Mouse (Mus musculus): ENCODE data around the gene Tenm2. TPM values are rescaled to one million over a fixed set of nuclear protein-coding genes. Genes with fewer than 3 reads are reported as not detected.
A peak's percentile ranks its signal among the peaks of the same experiment; 100 is the strongest.

The Tenm2 gene
- polyA plus RNA-seq, 1 experiment from 2014 or later = 0.28 TPM

DNA sequence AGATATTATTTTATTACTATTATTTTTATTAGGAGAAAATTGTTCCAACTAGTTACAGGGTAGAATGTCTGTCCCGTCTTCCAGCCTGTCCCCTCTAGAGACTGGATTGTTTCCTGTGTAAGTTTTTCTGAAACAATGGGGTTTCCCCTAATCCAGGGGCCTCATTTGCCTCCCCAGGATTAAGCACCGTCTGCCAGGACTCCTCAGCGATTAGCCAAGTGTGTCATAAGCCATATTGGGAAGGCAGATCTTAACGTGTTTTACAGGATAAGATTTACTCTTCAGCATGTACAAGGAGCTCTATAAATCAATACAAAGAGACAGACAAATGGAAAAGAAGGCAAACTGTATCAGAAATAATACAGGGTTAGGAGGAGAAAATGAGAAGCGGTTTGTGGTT, 1082.3 kb downstream of the Tenm2 start:
- no peak overlapping the region for H3K4me2 ChIP-seq
- H3K27me3 ChIP-seq (ENCODE audit: insufficient read depth, low read length) = no peaks in the 10 kb centered on the region
- WGBS = 50% methylated on average over 5 of the region's 5 CpGs
- no peaks in the 10 kb centered on the region for H3K9me3 ChIP-seq (ENCODE audit: low read depth, low read length)
- DNase-seq (no peak), ATAC-seq (ENCODE audit: insufficient read depth) (no peak)
- H3K9ac ChIP-seq = no peak overlapping the region
- TF ChIP-seq CTCF (IDR thresholded peaks at IDR 0.05; ENCODE audit: low read depth) = no peak
- no peak overlapping the region for H3K27ac ChIP-seq (ENCODE audit: low read depth)
- no peaks in the 10 kb centered on the region for H3K36me3 ChIP-seq (ENCODE audit: insufficient read depth)
- no peak overlapping the region for H3K4me3 ChIP-seq (ENCODE audit: low read depth, low read length)
- no peaks in the 10 kb centered on the region for H3K4me1 ChIP-seq (ENCODE audit: insufficient read depth)

DNA sequence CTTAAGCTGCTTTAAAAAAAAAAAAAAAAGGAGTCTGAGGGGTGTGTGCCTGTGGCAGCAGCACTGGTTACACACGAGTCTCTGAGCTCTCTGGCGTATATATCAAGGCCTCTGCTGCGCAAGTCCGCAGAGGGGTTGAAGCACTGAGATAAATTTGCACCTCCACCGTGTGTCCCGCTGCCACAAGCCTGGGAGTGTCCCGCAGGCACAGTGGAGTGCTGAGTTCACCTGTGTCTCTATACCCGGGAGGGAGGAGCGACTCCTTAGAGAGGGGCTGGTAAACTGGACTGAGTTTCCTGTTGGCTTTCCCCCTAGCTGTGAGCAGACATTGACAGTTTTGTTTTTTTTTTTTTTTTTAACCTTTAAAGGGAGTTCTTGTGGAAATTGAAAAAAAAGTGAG, 1082.8 kb downstream of the Tenm2 start:
- ATAC-seq (ENCODE audit: insufficient read depth) (no peak), DNase-seq (no peak)
- 15% methylated on average over 9 of the region's 9 CpGs for WGBS

DNA sequence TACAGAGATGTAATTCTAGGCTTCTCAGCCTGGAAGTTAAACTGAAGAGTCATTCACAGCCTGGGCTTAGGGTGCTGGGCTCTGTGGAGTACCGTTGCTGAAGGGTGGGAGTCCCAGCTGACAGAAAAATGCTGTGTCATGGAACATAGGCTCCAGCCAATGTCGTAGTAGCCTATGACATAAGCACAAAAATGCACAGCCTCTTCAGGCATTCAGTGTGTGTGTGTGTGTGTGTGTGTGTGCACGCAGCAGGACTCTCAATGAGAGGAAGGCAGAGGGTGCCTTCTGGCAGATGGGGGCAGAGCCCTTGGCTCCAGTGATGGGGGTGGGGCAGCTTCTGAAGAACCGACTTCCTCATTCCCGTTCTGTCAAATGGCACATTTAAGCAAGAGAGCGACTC, 1083.5 kb downstream of the Tenm2 start:
- H3K9ac ChIP-seq = no peak overlapping the region
- ATAC-seq (ENCODE audit: insufficient read depth) = peak; percentile 60

More for the DNA sequence above, 1082.8 kb downstream of the Tenm2 start:
- Histone ChIP-seq H3K4me3 (ENCODE audit: low read depth, low read length) (no peak overlapping the region), H3K27me3 (ENCODE audit: insufficient read depth, low read length) (no peaks in the 10 kb centered on the region), H3K9ac (no peak overlapping the region), H3K9me3 (ENCODE audit: low read depth, low read length) (no peaks in the 10 kb centered on the region), H3K36me3 (ENCODE audit: insufficient read depth) (no peaks in the 10 kb centered on the region), H3K4me1 (ENCODE audit: insufficient read depth) (no peaks in the 10 kb centered on the region), H3K4me2 (no peak overlapping the region), H3K27ac (ENCODE audit: low read depth) (no peak overlapping the region)
- TF ChIP-seq CTCF (IDR thresholded peaks at IDR 0.05; ENCODE audit: low read depth) = no peak

DNA sequence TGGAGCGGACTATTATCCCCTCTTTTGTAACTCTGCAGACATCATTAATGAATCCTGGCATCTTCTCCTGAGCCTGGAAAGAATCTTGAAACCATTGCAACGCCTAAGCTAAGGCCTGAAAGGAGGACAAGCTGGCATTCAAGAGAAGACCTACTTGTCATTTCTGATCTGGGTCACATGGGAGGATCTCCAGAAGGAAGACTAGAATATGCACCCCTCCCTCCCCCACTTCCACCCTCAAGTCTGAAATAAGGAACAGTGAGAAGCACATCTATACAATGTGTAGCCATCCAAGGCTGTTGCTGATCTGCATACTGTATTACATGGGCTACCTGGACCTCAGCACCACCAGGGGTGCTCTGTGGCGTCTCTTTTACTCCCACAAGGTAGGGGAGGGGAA, 1086.7 kb downstream of the Tenm2 start:
- ATAC-seq (ENCODE audit: insufficient read depth) (no peak), DNase-seq (no peak)
- TF ChIP-seq CTCF (IDR thresholded peaks at IDR 0.05; ENCODE audit: low read depth) = no peak
- H3K4me3 ChIP-seq (ENCODE audit: low read depth, low read length) = no peak overlapping the region
- no peaks in the 10 kb centered on the region for H3K27me3 ChIP-seq (ENCODE audit: insufficient read depth, low read length)
- WGBS = 70% methylated on average over 3 of the region's 3 CpGs
- no peak overlapping the region for H3K9ac ChIP-seq
- H3K4me1 ChIP-seq (ENCODE audit: insufficient read depth) = no peaks in the 10 kb centered on the region
- no peak overlapping the region for H3K27ac ChIP-seq (ENCODE audit: low read depth)
- no peaks in the 10 kb centered on the region for H3K36me3 ChIP-seq (ENCODE audit: insufficient read depth)
- no peaks in the 10 kb centered on the region for H3K9me3 ChIP-seq (ENCODE audit: low read depth, low read length)
- H3K4me2 ChIP-seq = no peak overlapping the region

More for the DNA sequence above, 1083.5 kb downstream of the Tenm2 start:
- H3K36me3 ChIP-seq (ENCODE audit: insufficient read depth) = no peaks in the 10 kb centered on the region
- no peaks in the 10 kb centered on the region for H3K27me3 ChIP-seq (ENCODE audit: insufficient read depth, low read length)
- H3K4me3 ChIP-seq (ENCODE audit: low read depth, low read length) = no peak overlapping the region
- no peaks in the 10 kb centered on the region for H3K4me1 ChIP-seq (ENCODE audit: insufficient read depth)
- no peak overlapping the region for H3K4me2 ChIP-seq
- WGBS = 9% methylated on average over 6 of the region's 6 CpGs
- no peak for TF ChIP-seq CTCF (IDR thresholded peaks at IDR 0.05; ENCODE audit: low read depth)
- no peaks in the 10 kb centered on the region for H3K9me3 ChIP-seq (ENCODE audit: low read depth, low read length)
- peak; percentile 44 for DNase-seq
- no peak overlapping the region for H3K27ac ChIP-seq (ENCODE audit: low read depth)

DNA sequence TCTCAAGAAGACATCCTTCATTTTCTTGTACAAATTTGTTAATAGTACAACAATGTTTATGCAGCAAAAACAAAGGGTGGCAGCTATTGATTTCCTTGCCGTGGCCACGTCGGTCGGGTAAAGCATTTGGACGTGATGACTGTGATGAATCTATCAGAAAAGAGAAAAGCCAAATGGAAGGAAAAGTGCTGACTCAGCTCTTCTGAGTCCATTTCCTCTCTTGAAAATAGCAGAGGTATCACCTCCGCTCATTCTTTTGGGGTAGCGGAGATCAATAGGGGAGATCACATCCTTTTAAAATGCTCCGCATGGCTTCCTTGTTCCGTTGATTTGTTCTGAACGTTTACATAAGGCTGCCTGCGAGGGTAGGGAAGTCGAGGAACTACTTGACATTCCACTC, 1090.7 kb downstream of the Tenm2 start:
- WGBS = 47% methylated on average over 12 of the region's 12 CpGs
- H3K27me3 ChIP-seq (ENCODE audit: insufficient read depth, low read length) = no peaks in the 10 kb centered on the region
- no peak for DNase-seq

DNA sequence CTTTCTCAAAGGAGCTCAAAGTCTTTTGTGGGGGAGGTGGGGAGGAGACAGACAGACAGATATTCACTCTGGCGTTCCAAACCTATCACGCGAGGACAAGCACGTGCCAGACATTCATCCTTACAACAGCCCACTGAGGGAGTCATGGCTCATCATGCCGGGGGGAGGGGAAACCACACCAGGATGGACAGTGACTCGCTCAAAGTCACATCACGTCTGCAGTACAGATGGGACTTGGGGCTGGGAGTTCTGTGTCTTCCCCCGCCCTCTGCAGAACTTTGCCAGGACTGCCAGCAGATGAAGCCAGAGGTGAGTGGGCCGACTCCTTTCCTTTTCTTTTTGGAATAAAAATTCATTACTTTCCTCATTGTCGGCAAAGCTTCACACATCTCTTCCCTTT, 1095.4 kb downstream of the Tenm2 start:
- Histone ChIP-seq H3K9ac (no peak overlapping the region), H3K27ac (ENCODE audit: low read depth) (no peak overlapping the region), H3K4me2 (no peak overlapping the region), H3K4me1 (ENCODE audit: insufficient read depth) (no peaks in the 10 kb centered on the region), H3K9me3 (ENCODE audit: low read depth, low read length) (no peaks in the 10 kb centered on the region), H3K4me3 (ENCODE audit: low read depth, low read length) (no peak overlapping the region), H3K27me3 (ENCODE audit: insufficient read depth, low read length) (no peaks in the 10 kb centered on the region), H3K36me3 (ENCODE audit: insufficient read depth) (no peaks in the 10 kb centered on the region)
- WGBS = 82% methylated on average over 10 of the region's 10 CpGs
- TF ChIP-seq CTCF (IDR thresholded peaks at IDR 0.05; ENCODE audit: low read depth) = no peak
- DNase-seq (no peak), ATAC-seq (ENCODE audit: insufficient read depth) (no peak)

More for the DNA sequence above, 1090.7 kb downstream of the Tenm2 start:
- no peak for TF ChIP-seq CTCF (IDR thresholded peaks at IDR 0.05; ENCODE audit: low read depth)
- Histone ChIP-seq H3K27ac (ENCODE audit: low read depth) (no peak overlapping the region), H3K4me1 (ENCODE audit: insufficient read depth) (no peaks in the 10 kb centered on the region), H3K36me3 (ENCODE audit: insufficient read depth) (no peaks in the 10 kb centered on the region), H3K9me3 (ENCODE audit: low read depth, low read length) (no peaks in the 10 kb centered on the region), H3K4me3 (ENCODE audit: low read depth, low read length) (no peak overlapping the region), H3K9ac (no peak overlapping the region), H3K4me2 (no peak overlapping the region)
- ATAC-seq (ENCODE audit: insufficient read depth) = no peak

DNA sequence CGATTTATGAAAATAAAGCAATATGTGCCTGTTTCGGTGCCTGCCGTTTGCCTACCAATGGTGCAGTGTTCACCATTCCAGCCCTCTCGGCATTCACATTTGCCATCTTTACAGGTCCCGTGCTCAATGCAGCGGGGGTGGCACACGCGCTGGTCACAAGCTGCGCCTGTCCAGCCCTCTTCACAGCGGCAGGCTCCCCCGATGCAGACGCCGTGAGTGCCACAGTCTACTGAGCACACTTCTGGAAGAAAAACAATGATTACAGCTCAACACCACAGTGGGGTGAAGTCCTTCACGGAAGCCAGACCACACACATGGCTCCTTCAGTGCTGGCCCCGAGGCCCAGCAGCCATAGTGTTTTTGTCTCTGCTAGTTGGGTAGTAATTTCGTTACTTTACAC, 1096.2 kb downstream of the Tenm2 start:
- Histone ChIP-seq H3K4me1 (ENCODE audit: insufficient read depth) (no peaks in the 10 kb centered on the region), H3K9ac (no peak overlapping the region), H3K9me3 (ENCODE audit: low read depth, low read length) (no peaks in the 10 kb centered on the region), H3K27ac (ENCODE audit: low read depth) (no peak overlapping the region), H3K4me2 (no peak overlapping the region), H3K36me3 (ENCODE audit: insufficient read depth) (no peaks in the 10 kb centered on the region), H3K27me3 (ENCODE audit: insufficient read depth, low read length) (no peaks in the 10 kb centered on the region), H3K4me3 (ENCODE audit: low read depth, low read length) (no peak overlapping the region)
- no peak for ATAC-seq (ENCODE audit: insufficient read depth)
- 66% methylated on average over 16 of the region's 16 CpGs for WGBS
- DNase-seq = no peak
- no peak for TF ChIP-seq CTCF (IDR thresholded peaks at IDR 0.05; ENCODE audit: low read depth)

DNA sequence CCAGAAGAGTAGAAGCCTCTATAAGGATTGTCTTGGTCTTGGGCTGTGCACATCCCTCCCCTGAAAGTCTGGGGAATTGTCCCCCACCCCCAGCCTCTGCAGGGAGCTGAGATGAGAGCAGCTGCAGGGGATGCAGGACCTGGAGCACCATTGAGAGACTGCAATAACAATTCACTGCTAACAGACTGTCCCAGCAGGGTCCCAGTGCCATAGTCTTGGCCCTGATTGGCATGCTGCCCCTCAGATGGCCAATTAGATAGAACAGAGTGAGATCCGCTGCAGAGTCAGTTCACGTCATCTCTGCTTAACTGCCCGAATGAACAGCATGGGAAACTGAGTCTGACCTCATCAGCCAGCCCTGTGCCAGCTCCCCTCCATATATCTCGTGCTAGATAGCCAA, 1097.9 kb downstream of the Tenm2 start:
- WGBS = 73% methylated on average over 4 of the region's 4 CpGs
- no peak for ATAC-seq (ENCODE audit: insufficient read depth)

More for the DNA sequence above, 1097.9 kb downstream of the Tenm2 start:
- Histone ChIP-seq H3K4me3 (ENCODE audit: low read depth, low read length) (no peak overlapping the region), H3K9me3 (ENCODE audit: low read depth, low read length) (no peaks in the 10 kb centered on the region), H3K36me3 (ENCODE audit: insufficient read depth) (no peaks in the 10 kb centered on the region), H3K9ac (no peak overlapping the region), H3K27me3 (ENCODE audit: insufficient read depth, low read length) (no peaks in the 10 kb centered on the region), H3K4me2 (no peak overlapping the region), H3K27ac (ENCODE audit: low read depth) (no peak overlapping the region), H3K4me1 (ENCODE audit: insufficient read depth) (no peaks in the 10 kb centered on the region)
- no peak for DNase-seq
- no peak for TF ChIP-seq CTCF (IDR thresholded peaks at IDR 0.05; ENCODE audit: low read depth)
